Mouse (Mus musculus): Measurements from ENCODE around the gene Pik3r1. TPM values are rescaled to one million over a fixed set of nuclear protein-coding genes. Genes with fewer than 3 reads are reported as not detected.

The Pik3r1 gene
- 49.5 and 49.6 TPM in 2 replicates for polyA plus RNA-seq (2012; rRNA removed)

GRCm38 (mm10) chr13:101767809-101768629 lies at the start of gene Pik3r1:
Pik3r1 (minus strand) TSS chr13:101768217.
- DNase-seq (ENCODE audit: extremely low spot score in 1 of 2, low spot score in 1 of 2) = peak; percentile 84 to 94

GRCm38 (mm10) chr13:101813267-101813900 lies 45.4 kb upstream of the Pik3r1 start:
- DNase-seq (ENCODE audit: extremely low spot score in 1 of 2, low spot score in 1 of 2) = peak in 1 of 2 experiments; percentile 13

- DNase-seq (ENCODE audit: extremely low spot score in 1 of 2, low spot score in 1 of 2) = no peak
These were observed 44.3 kb upstream of the Pik3r1 start for GRCm38 (mm10) chr13:101812341-101812740.

- DNase-seq (ENCODE audit: extremely low spot score in 1 of 2, low spot score in 1 of 2) = peak in 1 of 2 experiments; percentile 40
These were observed 43.9 kb upstream of the Pik3r1 start for GRCm38 (mm10) chr13:101811882-101812281.

GRCm38 (mm10) chr13:101810667-101811066 lies 42.6 kb upstream of the Pik3r1 start:
- peak; percentile 46 to 64 for DNase-seq (ENCODE audit: extremely low spot score in 1 of 2, low spot score in 1 of 2)

- no peak for DNase-seq (ENCODE audit: extremely low spot score in 1 of 2, low spot score in 1 of 2)
These were observed 41.8 kb upstream of the Pik3r1 start for GRCm38 (mm10) chr13:101809796-101810195.

GRCm38 (mm10) chr13:101805559-101806091 lies 37.6 kb upstream of the Pik3r1 start:
- DNase-seq (ENCODE audit: extremely low spot score in 1 of 2, low spot score in 1 of 2) = no peak

- DNase-seq (ENCODE audit: extremely low spot score in 1 of 2, low spot score in 1 of 2) = peak; percentile 43 to 69
These were observed 33.6 kb upstream of the Pik3r1 start for GRCm38 (mm10) chr13:101801372-101802186.

GRCm38 (mm10) chr13:101800833-101801371 lies 32.9 kb upstream of the Pik3r1 start:
- peak in 1 of 2 experiments; percentile 25 for DNase-seq (ENCODE audit: extremely low spot score in 1 of 2, low spot score in 1 of 2)

GRCm38 (mm10) chr13:101800021-101800596 lies 32.1 kb upstream of the Pik3r1 start:
- DNase-seq (ENCODE audit: extremely low spot score in 1 of 2, low spot score in 1 of 2) = no peak

- no peak for DNase-seq (ENCODE audit: extremely low spot score in 1 of 2, low spot score in 1 of 2)
These were observed 31.3 kb upstream of the Pik3r1 start for GRCm38 (mm10) chr13:101799318-101799717.

- no peak for DNase-seq (ENCODE audit: extremely low spot score in 1 of 2, low spot score in 1 of 2)
These were observed 30.5 kb upstream of the Pik3r1 start for GRCm38 (mm10) chr13:101798522-101798921.

- DNase-seq (ENCODE audit: extremely low spot score in 1 of 2, low spot score in 1 of 2) = no peak
These were observed 29.0 kb upstream of the Pik3r1 start for GRCm38 (mm10) chr13:101796983-101797382.

GRCm38 (mm10) chr13:101785705-101786104 lies 17.7 kb upstream of the Pik3r1 start:
- no peak for DNase-seq (ENCODE audit: extremely low spot score in 1 of 2, low spot score in 1 of 2)

- no peak for DNase-seq (ENCODE audit: extremely low spot score in 1 of 2, low spot score in 1 of 2)
These were observed 16.8 kb upstream of the Pik3r1 start for GRCm38 (mm10) chr13:101784651-101785289.

GRCm38 (mm10) chr13:101779011-101779410 lies 11.0 kb upstream of the Pik3r1 start:
- DNase-seq (ENCODE audit: extremely low spot score in 1 of 2, low spot score in 1 of 2) = no peak

- DNase-seq (ENCODE audit: extremely low spot score in 1 of 2, low spot score in 1 of 2) = no peak
These were observed 9.8 kb upstream of the Pik3r1 start for GRCm38 (mm10) chr13:101777851-101778250.

GRCm38 (mm10) chr13:101771071-101771470 lies 3.1 kb upstream of the Pik3r1 start:
- DNase-seq (ENCODE audit: extremely low spot score in 1 of 2, low spot score in 1 of 2) = no peak

- no peak for DNase-seq (ENCODE audit: extremely low spot score in 1 of 2, low spot score in 1 of 2)
These were observed 1.9 kb upstream of the Pik3r1 start for GRCm38 (mm10) chr13:101769955-101770354.

- peak; percentile 41 to 68 for DNase-seq (ENCODE audit: extremely low spot score in 1 of 2, low spot score in 1 of 2)
These were observed 594 bp upstream of the Pik3r1 start for GRCm38 (mm10) chr13:101768630-101768991.

Measured in frontal cortex, adult 2 months (tissue).